Mouse (Mus musculus): Measurements from ENCODE around the gene Bag6.

The Bag6 gene

GRCm38 (mm10) chr17:35134801-35135590 is at the start of gene Bag6:
Bag6 (plus strand) TSS chr17:35135178.
- DNase-seq (ENCODE audit: low spot score in 2 of 2) = peak; percentile 93 to 96

GRCm38 (mm10) chr17:35085208-35085865 is 49.6 kb upstream of the Bag6 start, which contains the start of gene Ly6g6f:
Ly6g6f (minus strand) TSS chr17:35085610.
- no peak for DNase-seq (ENCODE audit: low spot score in 2 of 2)

- no peak for DNase-seq (ENCODE audit: low spot score in 2 of 2)
Observed at GRCm38 (mm10) chr17:35088151-35088550, 46.8 kb upstream of the Bag6 start.

- peak; percentile 92 to 97 for DNase-seq (ENCODE audit: low spot score in 2 of 2)
Observed at GRCm38 (mm10) chr17:35088825-35089644, 45.9 kb upstream of the Bag6 start, which contains the start of gene Abhd16a. Abhd16a (plus strand) TSS chr17:35089263.

- peak; percentile 59 to 74 for DNase-seq (ENCODE audit: low spot score in 2 of 2)
Observed at GRCm38 (mm10) chr17:35090166-35090932, 44.6 kb upstream of the Bag6 start.

- DNase-seq (ENCODE audit: low spot score in 2 of 2) = no peak
Observed at GRCm38 (mm10) chr17:35092403-35093198, 42.4 kb upstream of the Bag6 start.

- DNase-seq (ENCODE audit: low spot score in 2 of 2) = no peak
Observed at GRCm38 (mm10) chr17:35094475-35095365, 40.3 kb upstream of the Bag6 start.

- no peak for DNase-seq (ENCODE audit: low spot score in 2 of 2)
Observed at GRCm38 (mm10) chr17:35096597-35096996, 38.4 kb upstream of the Bag6 start.

GRCm38 (mm10) chr17:35097164-35097655 is 37.8 kb upstream of the Bag6 start:
- peak; percentile 62 to 80 for DNase-seq (ENCODE audit: low spot score in 2 of 2)

GRCm38 (mm10) chr17:35100196-35100765 is 34.7 kb upstream of the Bag6 start:
- no peak for DNase-seq (ENCODE audit: low spot score in 2 of 2)

GRCm38 (mm10) chr17:35101161-35101560 is 33.8 kb upstream of the Bag6 start:
- peak in 1 of 2 experiments; percentile 12 for DNase-seq (ENCODE audit: low spot score in 2 of 2)

- DNase-seq (ENCODE audit: low spot score in 2 of 2) = no peak
Observed at GRCm38 (mm10) chr17:35102299-35102698, 32.7 kb upstream of the Bag6 start.

GRCm38 (mm10) chr17:35103221-35103690 is 31.7 kb upstream of the Bag6 start:
- DNase-seq (ENCODE audit: low spot score in 2 of 2) = peak in 1 of 2 experiments; percentile 52

GRCm38 (mm10) chr17:35104079-35104478 is 30.9 kb upstream of the Bag6 start:
- DNase-seq (ENCODE audit: low spot score in 2 of 2) = no peak

GRCm38 (mm10) chr17:35104754-35105153 is 30.2 kb upstream of the Bag6 start:
- peak in 1 of 2 experiments; percentile 58 for DNase-seq (ENCODE audit: low spot score in 2 of 2)

GRCm38 (mm10) chr17:35105740-35106389 is 29.1 kb upstream of the Bag6 start:
- peak; percentile 58 to 73 for DNase-seq (ENCODE audit: low spot score in 2 of 2)

GRCm38 (mm10) chr17:35106522-35106921 is 28.5 kb upstream of the Bag6 start:
- DNase-seq (ENCODE audit: low spot score in 2 of 2) = no peak

GRCm38 (mm10) chr17:35108097-35108496 is 26.9 kb upstream of the Bag6 start, which contains the start of gene Ly6g5c:
Ly6g5c (plus strand) TSS chr17:35108279.
- no peak for DNase-seq (ENCODE audit: low spot score in 2 of 2)
